Mouse (Mus musculus) midbrain, embryonic 12.5 days (tissue): ENCODE data around the gene Hepacam2. TPM values are rescaled to one million over a fixed set of nuclear protein-coding genes. Genes with fewer than 3 reads are reported as not detected.

Experiments
- ATAC-seq: fragments of 200-750 bp; cut with Nextera tagmentation; 2 replicates; pipeline ENCODE4 v1.8.0; 2017; ENCODE audit warnings: low read depth, moderate TSS enrichment, moderate library complexity; ENCODE audit not compliant: low FRiP score
- H3K27ac ChIP-seq: fragments of 300-500 bp; sonication (generic); replicated peaks from 2 replicates; pipeline ENCODE4 v1.5.1; 2016; ENCODE audit warnings: mild to moderate bottlenecking
- H3K27me3 ChIP-seq: fragments of 300-500 bp; sonication (generic); 2 replicates; pipeline ENCODE4 v1.6.1; 2016; ENCODE audit warnings: mild to moderate bottlenecking
- H3K36me3 ChIP-seq: fragments of 300-500 bp; sonication (generic); 2 replicates; pipeline ENCODE4 v1.6.1; 2016
- H3K4me1 ChIP-seq: fragments of 300-500 bp; sonication (generic); 2 replicates; pipeline ENCODE4 v1.6.1; 2016
- H3K4me2 ChIP-seq: fragments of 300-500 bp; sonication (generic); replicated peaks from 2 replicates; pipeline ENCODE4 v1.6.1; 2016; ENCODE audit warnings: mild to moderate bottlenecking, moderate library complexity
- H3K4me3 ChIP-seq: fragments of 300-500 bp; sonication (generic); 2 replicates; pipeline ENCODE4 v1.5.1; 2016; ENCODE audit warnings: mild to moderate bottlenecking
- H3K9ac ChIP-seq: fragments of 300-500 bp; sonication (generic); replicated peaks from 2 replicates; pipeline ENCODE4 v1.6.1; 2016; ENCODE audit warnings: mild to moderate bottlenecking, moderate library complexity
- H3K9me3 ChIP-seq: fragments of 300-500 bp; sonication (generic); 2 replicates; pipeline ENCODE4 v1.6.1; 2016; ENCODE audit warnings: mild to moderate bottlenecking
- WGBS: fragments of 180-500 bp; shearing (Covaris S2); methylation state at CpG from one replicate; pipeline ENCODE4 v1.1.7; 2016; 5-methylcytosine and 5-hydroxymethylcytosine counted together
- polyA plus RNA-seq: library from polyadenylated mRNA; unstranded; fragments of >200 nt; fragmentation: Nextera tagmentation; extraction: Ambion mirVana; gene quantifications from 2 replicates; pipeline ENCODE4 v1.2.1, GENCODE M21; 2016

The Hepacam2 gene
- polyA plus RNA-seq, 1 experiment from 2014 or later = 4.7 TPM

DNA sequence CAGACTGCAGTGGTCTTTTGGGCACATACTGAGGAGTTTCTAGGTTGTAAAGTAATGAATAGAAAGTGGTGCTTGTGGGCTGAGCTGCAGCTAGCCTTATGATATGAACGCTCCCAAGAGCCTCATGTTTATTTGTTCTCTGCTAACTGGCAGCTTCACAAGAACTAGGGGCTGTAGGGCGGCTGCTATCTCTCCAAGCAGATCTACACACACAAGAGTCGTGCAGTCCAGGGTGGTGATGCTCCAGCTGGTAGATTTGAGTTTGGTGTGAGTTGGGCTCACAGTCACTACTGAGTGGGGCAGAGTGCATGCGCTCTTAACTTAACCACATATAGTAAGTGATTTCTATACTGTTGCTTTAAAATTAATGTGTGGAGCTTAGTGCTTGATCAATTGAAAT is 9.0 kb upstream of the Hepacam2 start:
- Histone ChIP-seq H3K4me2 (no peak overlapping the region), H3K9ac (no peak overlapping the region), H3K36me3 (no peaks in the 10 kb centered on the region), H3K27ac (no peak overlapping the region), H3K4me3 (no peak overlapping the region), H3K27me3 (no peaks in the 10 kb centered on the region), H3K4me1 (peaks cover 13% of the 10 kb centered on the region), H3K9me3 (no peaks in the 10 kb centered on the region)
- 94% methylated on average over 4 of the region's 4 CpGs for WGBS
- ATAC-seq = no peak

- Histone ChIP-seq H3K9ac (no peak overlapping the region), H3K9me3 (no peaks in the 10 kb centered on the region), H3K36me3 (no peaks in the 10 kb centered on the region), H3K27ac (no peak overlapping the region), H3K4me3 (no peak overlapping the region), H3K4me1 (peaks cover 1% of the 10 kb centered on the region; the same call in 1 of the 2 replicates), H3K27me3 (no peaks in the 10 kb centered on the region), H3K4me2 (no peak overlapping the region)
- ATAC-seq = no peak
- 73% methylated on average over 5 of the region's 5 CpGs for WGBS
Measured at GRCm38 (mm10) chr6:3505289-3505688, 7.2 kb upstream of the Hepacam2 start.

- Histone ChIP-seq H3K9me3 (no peaks in the 10 kb centered on the region), H3K27ac (no peak overlapping the region), H3K36me3 (no peaks in the 10 kb centered on the region), H3K4me2 (no peak overlapping the region), H3K9ac (no peak overlapping the region), H3K4me1 (peaks cover 10% of the 10 kb centered on the region), H3K4me3 (no peak overlapping the region), H3K27me3 (no peaks in the 10 kb centered on the region)
- ATAC-seq = no peak
- 93% methylated on average over 3 of the region's 3 CpGs for WGBS
Measured at GRCm38 (mm10) chr6:3500286-3500685, 2.2 kb upstream of the Hepacam2 start.

DNA sequence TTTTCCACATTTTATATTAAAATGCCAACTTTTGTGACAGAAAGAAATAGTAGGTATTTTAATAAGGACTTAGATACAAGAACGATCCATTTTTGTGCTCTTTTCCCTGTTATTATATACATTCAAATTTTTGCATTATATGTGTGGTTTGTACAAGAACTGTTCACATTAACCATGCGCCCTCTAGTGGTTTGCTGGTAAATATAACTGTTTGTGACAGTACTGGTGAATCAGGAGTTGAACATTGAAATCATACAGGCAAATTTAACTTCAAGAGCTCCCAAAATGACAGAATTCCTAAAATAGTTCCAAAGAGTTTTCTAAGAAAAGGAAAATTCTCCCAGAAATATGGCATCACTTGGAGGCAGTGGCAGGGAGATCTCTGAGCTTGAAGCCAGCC is 1.9 kb downstream of the Hepacam2 start:
- Histone ChIP-seq H3K4me3 (no peak overlapping the region), H3K36me3 (no peaks in the 10 kb centered on the region), H3K4me1 (peaks cover 10% of the 10 kb centered on the region), H3K9ac (no peak overlapping the region), H3K4me2 (no peak overlapping the region), H3K27me3 (no peaks in the 10 kb centered on the region), H3K9me3 (no peaks in the 10 kb centered on the region), H3K27ac (no peak overlapping the region)
- no peak for ATAC-seq
- 3% methylated on average over 2 of the region's 2 CpGs for WGBS

DNA sequence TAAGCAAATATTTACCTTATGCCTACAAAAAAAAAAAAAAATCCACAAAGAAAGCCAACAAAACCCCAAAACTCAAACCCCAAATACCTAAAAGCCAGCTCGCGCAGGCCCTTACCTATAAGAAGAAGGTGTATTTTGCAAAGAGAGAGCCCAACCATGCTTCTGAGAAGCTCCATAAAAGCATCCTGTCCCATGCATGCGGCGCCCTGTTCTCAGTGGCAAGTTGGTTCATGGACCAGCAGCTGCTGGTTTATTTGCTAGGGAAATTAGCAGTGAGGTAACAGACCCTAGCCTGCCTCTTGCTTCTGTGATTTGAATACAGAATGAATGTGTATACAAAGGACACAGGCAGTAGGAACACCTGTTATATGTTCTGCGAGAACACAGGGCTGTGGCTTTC is 3.8 kb downstream of the Hepacam2 start:
- Histone ChIP-seq H3K4me2 (no peak overlapping the region), H3K27me3 (no peaks in the 10 kb centered on the region), H3K36me3 (no peaks in the 10 kb centered on the region), H3K4me3 (no peak overlapping the region), H3K27ac (no peak overlapping the region), H3K4me1 (0 out of 2 replicates have a peak, but pooled peaks cover 5% of the 10 kb centered on the region), H3K9me3 (no peaks in the 10 kb centered on the region), H3K9ac (no peak overlapping the region)
- ATAC-seq = no peak
- WGBS = 78% methylated on average over 5 of the region's 5 CpGs

DNA sequence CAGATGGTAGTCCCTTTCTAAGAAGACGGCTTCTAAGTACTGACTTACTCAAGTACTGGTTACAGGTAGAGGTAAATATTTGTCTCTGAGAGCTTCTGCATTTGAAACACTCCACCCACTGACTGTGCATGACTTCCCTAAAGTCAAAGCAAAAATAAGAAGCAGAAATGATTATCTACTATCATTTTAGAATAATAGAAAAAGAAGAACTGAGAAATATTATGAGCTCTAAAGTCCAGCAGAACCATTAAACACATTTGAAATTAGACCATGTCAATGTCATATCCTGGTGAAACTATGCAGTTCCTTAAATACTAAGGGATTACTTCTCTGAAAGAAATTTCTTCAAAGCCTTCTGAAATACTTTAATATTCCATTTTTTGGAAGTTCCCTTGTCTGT is 10.7 kb downstream of the Hepacam2 start:
- no peak overlapping the region for H3K9ac ChIP-seq
- WGBS = 86% methylated on average over 1 of the region's 1 CpGs
- ATAC-seq = no peak

GRCm38 (mm10) chr6:3485133-3485532 is 13.0 kb downstream of the Hepacam2 start:
- no peak for ATAC-seq
- no peak overlapping the region for H3K9ac ChIP-seq
- no peaks in the 10 kb centered on the region for H3K27me3 ChIP-seq
- H3K4me3 ChIP-seq = no peak overlapping the region
- H3K9me3 ChIP-seq = no peaks in the 10 kb centered on the region
- no peaks in the 10 kb centered on the region for H3K36me3 ChIP-seq
- no peak overlapping the region for H3K27ac ChIP-seq
- WGBS = 82% methylated on average over 3 of the region's 3 CpGs
- H3K4me2 ChIP-seq = no peak overlapping the region
- no peaks in the 10 kb centered on the region for H3K4me1 ChIP-seq

More for the DNA sequence above, 10.7 kb downstream of the Hepacam2 start:
- Histone ChIP-seq H3K27me3 (no peaks in the 10 kb centered on the region), H3K36me3 (no peaks in the 10 kb centered on the region), H3K4me2 (no peak overlapping the region), H3K4me1 (no peaks in the 10 kb centered on the region), H3K9me3 (no peaks in the 10 kb centered on the region), H3K27ac (no peak overlapping the region), H3K4me3 (no peak overlapping the region)

DNA sequence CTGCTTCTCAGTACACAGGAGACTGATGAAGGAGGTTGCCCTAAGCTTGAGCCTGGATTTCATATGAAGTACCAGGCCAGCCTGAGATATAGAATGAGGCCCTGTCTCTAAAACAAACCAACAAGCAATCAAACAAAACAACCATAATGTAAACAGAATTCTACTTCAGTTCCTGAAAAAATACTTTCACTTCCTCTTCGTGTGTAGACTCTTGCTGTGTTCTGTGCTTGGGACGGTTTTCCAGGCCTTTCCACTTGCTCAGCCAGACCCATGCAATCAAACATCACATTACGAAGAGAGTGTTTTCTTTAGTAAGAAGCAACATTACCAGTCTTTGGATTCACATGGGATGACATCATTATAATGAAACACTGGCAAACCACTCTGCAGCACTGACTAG is 16.4 kb downstream of the Hepacam2 start:
- H3K27ac ChIP-seq = no peak overlapping the region
- no peak for ATAC-seq
- H3K9me3 ChIP-seq = no peaks in the 10 kb centered on the region
- no peak overlapping the region for H3K4me2 ChIP-seq
- WGBS = 90% methylated on average over 3 of the region's 3 CpGs
- no peaks in the 10 kb centered on the region for H3K36me3 ChIP-seq
- no peaks in the 10 kb centered on the region for H3K27me3 ChIP-seq
- H3K4me3 ChIP-seq = no peak overlapping the region
- H3K4me1 ChIP-seq = no peaks in the 10 kb centered on the region
- no peak overlapping the region for H3K9ac ChIP-seq

GRCm38 (mm10) chr6:3479853-3480252 is 18.2 kb downstream of the Hepacam2 start:
- Histone ChIP-seq H3K4me3 (no peak overlapping the region), H3K9ac (no peak overlapping the region), H3K27ac (no peak overlapping the region), H3K9me3 (no peaks in the 10 kb centered on the region), H3K36me3 (no peaks in the 10 kb centered on the region), H3K27me3 (no peaks in the 10 kb centered on the region), H3K4me1 (no peaks in the 10 kb centered on the region), H3K4me2 (no peak overlapping the region)
- ATAC-seq = no peak
- 52% methylated on average over 5 of the region's 5 CpGs for WGBS

GRCm38 (mm10) chr6:3476299-3476698 is 21.8 kb downstream of the Hepacam2 start:
- Histone ChIP-seq H3K4me3 (no peak overlapping the region), H3K27ac (no peak overlapping the region), H3K9me3 (no peaks in the 10 kb centered on the region), H3K4me1 (no peaks in the 10 kb centered on the region), H3K36me3 (no peaks in the 10 kb centered on the region), H3K27me3 (no peaks in the 10 kb centered on the region), H3K9ac (no peak overlapping the region), H3K4me2 (no peak overlapping the region)
- 39% methylated on average over 2 of the region's 2 CpGs for WGBS
- ATAC-seq = no peak

GRCm38 (mm10) chr6:3470706-3471105 is 27.4 kb downstream of the Hepacam2 start:
- Histone ChIP-seq H3K9me3 (no peaks in the 10 kb centered on the region), H3K27me3 (no peaks in the 10 kb centered on the region), H3K4me3 (no peak overlapping the region), H3K4me1 (no peaks in the 10 kb centered on the region), H3K9ac (no peak overlapping the region), H3K36me3 (no peaks in the 10 kb centered on the region), H3K4me2 (no peak overlapping the region), H3K27ac (no peak overlapping the region)
- ATAC-seq = no peak
- WGBS = 68% methylated on average over 2 of the region's 2 CpGs

GRCm38 (mm10) chr6:3468627-3469026 is 29.5 kb downstream of the Hepacam2 start:
- Histone ChIP-seq H3K9ac (no peak overlapping the region), H3K4me3 (no peak overlapping the region), H3K27me3 (no peaks in the 10 kb centered on the region), H3K9me3 (no peaks in the 10 kb centered on the region), H3K27ac (no peak overlapping the region), H3K4me1 (no peaks in the 10 kb centered on the region), H3K4me2 (no peak overlapping the region), H3K36me3 (no peaks in the 10 kb centered on the region)
- ATAC-seq = no peak
- 54% methylated on average over 1 of the region's 1 CpGs for WGBS

DNA sequence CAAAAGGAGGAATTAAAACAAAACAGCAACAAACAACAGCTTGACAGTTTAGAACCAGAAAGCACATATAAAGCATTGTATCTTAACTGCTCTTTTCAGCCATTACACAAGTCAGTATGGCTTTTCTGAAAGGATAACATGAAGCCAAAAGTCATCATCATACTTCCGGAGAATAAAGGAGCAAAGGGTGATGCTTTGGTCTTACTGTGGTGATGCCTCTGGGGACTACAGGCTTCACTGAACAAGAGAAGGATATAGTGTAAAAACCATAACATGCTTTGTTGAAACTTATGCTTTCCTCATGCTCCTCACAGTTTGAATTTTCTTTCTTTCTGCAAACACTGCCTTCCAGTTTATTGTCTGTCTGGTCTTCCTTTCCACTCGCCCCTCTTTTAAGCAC is 34.5 kb downstream of the Hepacam2 start:
- no peaks in the 10 kb centered on the region for H3K36me3 ChIP-seq
- H3K4me1 ChIP-seq = no peaks in the 10 kb centered on the region
- H3K9me3 ChIP-seq = no peaks in the 10 kb centered on the region
- ATAC-seq = no peak
- no peak overlapping the region for H3K4me2 ChIP-seq
- WGBS = 93% methylated on average over 2 of the region's 2 CpGs
- no peaks in the 10 kb centered on the region for H3K27me3 ChIP-seq
- no peak overlapping the region for H3K9ac ChIP-seq
- no peak overlapping the region for H3K4me3 ChIP-seq
- H3K27ac ChIP-seq = no peak overlapping the region
